Mouse (Mus musculus) CH12F3 (cell line): ENCODE results near the gene Trp53bp2.

Source experiments
- in situ Hi-C: fragments of 300-500 bp; cut with MboI; formaldehyde crosslinking; loops from 2 replicates; pipeline ENCODE4 v1.14.3; 2020; ENCODE audit warnings: low sequenced_read_pairs

The Trp53bp2 gene

GRCm38 (mm10) chr1:182499443-182500089 is 90.6 kb downstream of the Trp53bp2 start:
- in situ Hi-C loops: no loop called here

DNA sequence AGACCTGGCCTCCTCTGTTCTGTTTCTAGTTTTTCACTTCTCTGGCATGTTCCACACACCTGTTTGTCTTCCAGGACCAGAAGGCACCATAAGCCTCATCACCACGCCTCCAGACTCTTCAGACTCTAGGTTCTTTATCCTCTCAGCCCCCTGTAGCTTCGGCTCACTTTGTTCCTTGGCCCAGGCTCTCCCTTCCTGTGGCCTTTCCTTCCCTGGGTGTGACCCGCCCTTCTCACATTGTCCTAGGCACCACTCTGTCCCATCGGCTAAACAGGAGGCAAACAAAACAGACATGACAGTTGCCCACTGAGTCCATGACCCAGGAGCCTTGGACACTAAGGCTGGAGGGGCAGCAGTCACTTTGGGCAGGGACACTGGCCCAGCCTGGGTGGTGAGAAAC is 91.3 kb downstream of the Trp53bp2 start:
- in situ Hi-C loops: no loop called here

- in situ Hi-C loops: no loop called here
Measured at GRCm38 (mm10) chr1:182500843-182501242, 91.9 kb downstream of the Trp53bp2 start.

GRCm38 (mm10) chr1:182501815-182502405 is 92.9 kb downstream of the Trp53bp2 start:
- in situ Hi-C loops: no loop called here

DNA sequence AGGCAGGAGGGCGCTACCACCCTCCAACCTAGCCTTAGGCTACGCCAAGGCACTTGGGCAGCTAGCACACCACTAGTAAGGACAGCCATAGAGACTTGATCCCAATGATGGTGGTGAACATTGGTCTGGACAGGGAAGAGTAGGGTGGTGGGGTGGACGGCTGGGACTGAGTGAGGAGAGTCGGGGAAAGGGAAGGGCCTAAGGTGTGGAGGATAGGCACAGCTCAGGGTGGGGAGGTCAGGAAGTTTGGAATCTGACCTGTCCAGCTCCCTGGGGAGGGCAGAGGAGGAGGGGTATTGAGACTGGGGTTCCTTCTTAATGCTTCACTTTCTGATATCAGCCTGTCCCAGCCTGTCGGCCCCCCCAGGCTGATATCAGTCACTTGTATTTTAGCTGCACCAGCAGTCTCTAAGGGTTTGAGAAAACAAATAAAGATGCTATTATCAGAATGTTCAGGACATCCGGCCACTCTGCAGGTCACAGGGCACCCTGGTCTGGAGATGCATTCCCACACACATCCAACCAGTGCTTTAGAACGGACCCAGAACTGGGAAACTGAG is 93.6 kb downstream of the Trp53bp2 start:
- in situ Hi-C loops: no loop called here

GRCm38 (mm10) chr1:182503206-182503900 is 94.4 kb downstream of the Trp53bp2 start:
- in situ Hi-C loops: no loop called here

DNA sequence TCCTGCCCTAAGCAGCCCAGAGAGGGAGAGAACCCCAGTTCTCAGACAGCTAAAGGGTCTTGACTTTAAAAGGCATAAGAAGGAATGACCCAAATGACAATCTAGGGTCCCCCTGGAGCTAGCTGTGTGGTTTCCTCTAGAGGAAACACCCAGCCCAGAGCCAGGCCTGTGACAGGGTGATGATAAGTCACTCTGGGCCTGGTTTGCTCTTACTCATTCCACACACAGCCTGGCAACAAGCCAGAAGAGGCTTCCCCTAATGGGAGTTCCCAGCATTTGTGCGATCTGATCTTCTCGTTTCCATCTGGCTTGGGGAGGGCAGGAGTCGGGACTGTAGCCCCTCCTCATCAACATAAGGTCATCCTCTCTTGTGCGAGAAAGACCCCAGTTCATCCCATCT is 95.3 kb downstream of the Trp53bp2 start:
- in situ Hi-C loops: no loop called here

DNA sequence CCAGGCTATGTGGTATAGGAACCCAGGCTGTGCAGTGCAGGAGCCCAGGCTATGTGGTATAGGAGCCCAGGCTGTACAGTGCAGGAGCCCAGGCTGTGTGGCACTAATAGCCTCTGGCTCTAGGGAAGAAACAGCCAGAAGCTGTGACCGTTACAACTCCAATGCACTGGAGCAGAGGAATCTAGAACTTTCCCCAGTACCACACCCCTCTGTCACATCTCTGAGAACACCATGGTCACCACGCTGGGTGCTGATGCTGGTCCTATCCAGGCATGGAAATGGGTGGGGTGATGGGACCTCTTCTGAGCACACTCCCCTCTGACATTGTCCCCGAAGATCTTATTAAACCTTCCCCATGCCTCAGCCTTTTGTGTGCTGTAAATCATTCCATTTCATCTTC is 96.3 kb downstream of the Trp53bp2 start:
- in situ Hi-C loops: no loop called here

DNA sequence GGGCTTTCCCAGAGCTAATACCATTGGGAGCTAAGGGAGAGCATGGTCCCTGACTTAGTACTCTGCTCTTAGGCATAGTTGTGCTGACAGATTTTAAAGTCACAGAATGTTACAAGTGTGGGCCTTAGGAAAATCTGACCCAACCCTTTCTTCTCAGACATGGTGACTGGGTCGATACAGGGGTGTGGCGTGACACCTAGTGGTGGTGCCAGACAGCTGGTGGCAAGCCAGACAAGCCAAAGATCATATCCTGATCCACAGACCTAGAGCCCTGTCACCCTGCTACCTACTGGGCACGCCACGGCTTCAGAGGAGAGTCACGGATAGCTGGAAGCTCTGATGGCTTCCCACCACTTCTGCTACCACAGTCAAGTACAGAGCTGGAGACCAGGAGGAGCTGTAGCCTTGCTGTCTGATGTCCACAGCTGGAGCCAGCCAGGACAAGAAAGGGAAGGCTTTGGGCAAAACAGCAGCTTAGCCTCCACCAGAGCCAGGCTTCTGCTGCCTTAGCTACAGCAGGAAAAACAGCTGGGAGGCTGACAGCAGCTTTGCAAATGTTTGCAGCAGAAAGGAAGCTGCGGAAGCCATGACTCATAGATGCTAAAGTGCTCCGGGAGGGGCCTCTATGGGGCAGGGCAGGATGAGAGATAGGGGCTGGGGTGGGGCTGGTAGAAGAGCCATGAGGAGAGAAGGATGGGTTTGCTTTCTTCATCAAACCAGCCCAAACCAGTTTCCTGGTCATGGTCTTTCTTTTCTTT is 97.4 kb downstream of the Trp53bp2 start:
- in situ Hi-C loops: no loop called here

DNA sequence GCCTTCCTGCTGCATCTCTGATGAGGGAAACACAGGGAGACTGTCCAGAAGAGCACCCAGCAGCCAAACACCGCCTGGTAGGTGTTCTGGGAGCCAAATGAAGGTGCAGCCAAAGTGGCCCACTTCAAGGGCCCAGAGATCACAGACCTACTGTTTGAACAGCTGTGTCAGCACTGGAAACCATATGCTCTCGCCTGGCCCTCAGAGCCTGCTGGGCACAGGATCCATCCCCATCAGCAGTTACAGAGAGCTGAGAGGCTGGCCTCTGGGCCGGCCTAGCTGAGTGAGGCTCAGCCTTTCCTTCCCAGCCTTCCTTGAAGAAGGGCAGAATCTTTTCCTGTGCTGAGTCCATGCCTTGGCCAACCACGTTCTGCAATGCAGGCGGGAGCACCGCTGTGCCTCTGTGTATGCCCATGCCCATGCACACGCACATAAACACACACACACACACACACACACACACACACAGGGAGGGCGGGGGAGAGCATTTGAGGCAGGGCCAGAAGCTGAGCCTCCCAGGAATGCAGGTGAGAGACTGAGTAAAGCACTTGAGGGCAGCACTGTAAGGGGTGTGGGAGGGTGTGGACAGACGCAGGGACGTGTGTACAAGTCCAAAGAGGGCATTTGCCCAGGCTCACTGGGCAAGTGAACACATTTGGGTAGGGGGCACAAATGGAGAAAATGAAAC is 100.3 kb downstream of the Trp53bp2 start:
- in situ Hi-C loops: no loop called here

DNA sequence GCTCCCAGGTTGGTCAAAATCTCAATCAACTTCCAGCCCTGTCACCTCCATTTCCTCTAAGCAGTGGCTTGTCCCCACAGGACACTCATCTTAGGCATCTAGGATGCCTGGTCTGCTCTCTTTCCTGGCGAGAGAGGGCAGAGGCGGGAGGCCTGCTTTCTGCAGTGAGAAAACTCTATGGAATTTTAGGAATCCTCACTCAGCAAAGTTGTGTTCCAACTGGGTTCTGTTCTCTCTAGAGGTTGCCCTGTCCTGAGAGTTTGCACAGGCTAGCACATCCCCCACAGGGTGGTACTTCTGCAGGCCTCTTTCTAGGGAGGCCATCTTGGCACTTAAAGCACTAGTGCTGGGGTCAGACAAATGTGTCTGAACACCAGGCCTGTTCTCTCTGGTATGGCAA is 102.1 kb downstream of the Trp53bp2 start:
- in situ Hi-C loops: no loop called here

DNA sequence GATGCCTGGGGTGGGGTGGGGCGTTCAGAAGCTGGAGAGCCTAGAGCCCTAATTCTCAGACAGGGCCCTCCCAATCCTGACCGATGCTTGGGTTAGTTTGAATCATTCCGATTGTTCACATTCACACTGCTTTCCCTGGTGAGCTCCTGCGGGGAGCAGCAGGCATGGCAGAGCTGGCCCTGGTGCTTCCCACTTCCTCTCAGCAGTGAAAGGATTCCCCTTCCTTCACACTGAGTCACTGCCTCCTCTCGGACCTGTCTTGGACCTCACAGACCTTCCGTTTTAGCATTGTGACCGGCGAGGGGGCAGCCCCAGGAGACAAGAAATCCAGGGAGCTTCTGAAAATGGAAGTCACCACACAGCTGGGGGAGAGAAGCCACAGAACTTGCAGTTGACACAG is 102.8 kb downstream of the Trp53bp2 start:
- in situ Hi-C loops: no loop called here
